Mouse (Mus musculus) forebrain, embryonic 10.5 days (tissue): ENCODE results near the gene Zdhhc23. TPM values are rescaled to one million over a fixed set of nuclear protein-coding genes. Genes with fewer than 3 reads are reported as not detected.

ENCODE experiments used
- DNase-seq: peaks from one replicate; pipeline ENCODE4 v3.0.0-alpha.2; 2017; ENCODE audit warnings: low spot score; ENCODE audit errors: extremely low spot score
- H3K27ac ChIP-seq: fragments of 300-500 bp; sonication (generic); 2 replicates; pipeline ENCODE4 v1.5.1; 2016; ENCODE audit warnings: mild to moderate bottlenecking
- H3K27me3 ChIP-seq: fragments of 300-500 bp; sonication (generic); 2 replicates; pipeline ENCODE4 v1.6.1; 2016; ENCODE audit warnings: mild to moderate bottlenecking; ENCODE audit not compliant: poor library complexity, severe bottlenecking
- H3K36me3 ChIP-seq: fragments of 300-500 bp; sonication (generic); replicated peaks from 2 replicates; pipeline ENCODE4 v1.6.1; 2016; ENCODE audit warnings: mild to moderate bottlenecking, moderate library complexity
- H3K4me1 ChIP-seq: fragments of 300-500 bp; sonication (generic); 2 replicates; pipeline ENCODE4 v1.6.1; 2016
- H3K4me3 ChIP-seq: fragments of 300-500 bp; sonication (generic); 2 replicates; pipeline ENCODE4 v1.5.1; 2016; ENCODE audit warnings: mild to moderate bottlenecking, moderate library complexity
- H3K9me3 ChIP-seq: fragments of 300-500 bp; sonication (generic); 2 replicates; pipeline ENCODE4 v1.6.1; 2016; ENCODE audit warnings: mild to moderate bottlenecking, moderate library complexity
- WGBS: fragments of 180-500 bp; shearing (Covaris S2); methylation state at CpG from one replicate; pipeline ENCODE4 v1.1.7; 2016; 5-methylcytosine and 5-hydroxymethylcytosine counted together
- microRNA-seq: library from miRNA; unstranded; fragments of <30 nt; microRNA quantifications from one replicate; pipeline ENCODE4, GENCODE M21; 2017
- polyA plus RNA-seq: library from polyadenylated mRNA; unstranded; fragments of >200 nt; fragmentation: Nextera tagmentation; extraction: Ambion mirVana; gene quantifications from 2 replicates; pipeline ENCODE4 v1.2.1, GENCODE M21; 2016

The Zdhhc23 gene
- polyA plus RNA-seq, 1 experiment from 2014 or later, result 0.66 TPM

DNA sequence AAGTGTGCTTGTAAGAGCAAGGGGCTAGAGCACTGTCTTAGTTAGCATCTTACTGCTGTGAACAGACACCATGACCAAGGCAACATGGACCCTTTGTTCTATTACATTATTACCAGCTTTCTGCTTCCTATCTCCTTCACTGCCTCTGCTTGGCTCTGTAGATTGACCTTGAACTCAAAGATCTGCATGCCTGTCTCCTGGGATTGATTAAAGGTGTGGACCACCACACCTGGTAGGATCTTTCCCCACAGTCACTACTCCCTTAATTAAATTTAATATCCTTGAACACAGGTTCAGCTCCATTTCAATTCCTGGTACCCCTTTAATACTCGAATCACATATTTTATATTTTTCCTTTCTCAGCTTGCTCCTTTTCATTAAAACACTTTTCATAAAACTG lies 53.7 kb downstream of the Zdhhc23 start:
- Histone ChIP-seq H3K4me1 (0 out of 2 replicates have a peak, but pooled peaks cover 4% of the 10 kb centered on the region), H3K36me3 (no peaks in the 10 kb centered on the region), H3K9me3 (no peaks in the 10 kb centered on the region), H3K27me3 (no peaks in the 10 kb centered on the region), H3K27ac (no peak overlapping the region), H3K4me3 (no peak overlapping the region)
- DNase-seq, result no peak
- 85% methylated on average over 1 of the region's 1 CpGs for WGBS

DNA sequence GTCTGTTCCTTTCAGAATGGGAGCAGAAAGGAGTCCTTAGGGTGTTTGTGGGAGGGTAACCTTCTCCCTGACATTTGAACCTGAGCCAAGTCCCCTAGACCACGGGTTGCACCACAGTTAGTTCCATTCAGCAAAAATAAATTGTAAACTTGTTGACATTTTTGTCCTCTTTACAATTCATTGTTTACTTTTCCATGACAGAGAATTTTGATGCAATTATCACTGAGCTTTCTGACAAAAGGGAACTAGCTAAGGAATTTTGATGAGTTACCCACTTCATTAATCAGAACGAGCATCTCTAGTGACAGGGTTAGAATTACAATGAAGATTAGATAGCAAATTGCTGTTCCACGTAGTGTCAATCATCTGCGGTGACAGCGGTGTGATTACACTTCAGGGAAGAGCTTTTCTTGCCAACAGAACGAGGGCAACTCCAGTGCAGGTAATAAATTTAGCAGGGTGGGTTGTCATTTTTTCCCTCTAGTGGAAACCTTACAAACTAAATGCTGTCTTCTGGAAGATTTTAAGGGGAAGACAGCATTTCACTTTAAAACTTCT lies 54.5 kb downstream of the Zdhhc23 start:
- Histone ChIP-seq H3K9me3 (no peaks in the 10 kb centered on the region), H3K4me1 (0 out of 2 replicates have a peak, but pooled peaks cover 4% of the 10 kb centered on the region), H3K36me3 (no peaks in the 10 kb centered on the region), H3K27me3 (no peaks in the 10 kb centered on the region), H3K4me3 (no peak overlapping the region), H3K27ac (no peak overlapping the region)
- no peak for DNase-seq
- WGBS, result 78% methylated on average over 6 of the region's 6 CpGs

GRCm38 (mm10) chr16:43922630-43923029 lies 57.0 kb downstream of the Zdhhc23 start:
- H3K27ac ChIP-seq, result no peak overlapping the region
- WGBS, result 65% methylated on average over 3 of the region's 3 CpGs
- H3K27me3 ChIP-seq, result no peaks in the 10 kb centered on the region
- H3K9me3 ChIP-seq, result no peaks in the 10 kb centered on the region
- no peak overlapping the region for H3K4me3 ChIP-seq
- H3K36me3 ChIP-seq, result peaks cover 6% of the 10 kb centered on the region; the same call in 1 of the 2 replicates
- H3K4me1 ChIP-seq, result 0 out of 2 replicates have a peak, but pooled peaks cover 4% of the 10 kb centered on the region
- no peak for DNase-seq

DNA sequence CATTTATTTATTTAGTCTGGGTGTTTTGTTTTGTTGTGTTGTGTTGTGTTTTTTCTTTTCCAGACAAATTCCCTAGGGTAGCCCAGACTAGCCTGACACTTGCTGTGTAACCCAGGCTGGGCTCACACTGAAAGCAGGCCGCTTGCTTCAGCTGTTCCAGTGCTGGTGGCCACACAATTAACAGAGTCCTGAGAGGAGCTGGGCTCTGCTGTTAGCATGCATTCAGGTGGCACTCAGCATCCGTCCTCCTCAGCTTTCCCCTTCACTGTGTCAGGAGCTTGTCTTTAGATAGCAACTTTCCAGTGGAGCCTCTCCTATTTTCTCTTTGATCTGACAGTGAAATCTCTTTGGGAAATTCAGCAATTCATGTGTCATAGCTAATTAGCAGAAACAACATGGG lies 57.6 kb downstream of the Zdhhc23 start:
- Histone ChIP-seq H3K9me3 (no peaks in the 10 kb centered on the region), H3K27ac (no peak overlapping the region), H3K27me3 (no peaks in the 10 kb centered on the region), H3K36me3 (peaks cover 6% of the 10 kb centered on the region; the same call in 1 of the 2 replicates), H3K4me1 (0 out of 2 replicates have a peak, but pooled peaks cover 4% of the 10 kb centered on the region), H3K4me3 (no peak overlapping the region)
- no peak for DNase-seq
- WGBS, result 72% methylated on average over 2 of the region's 2 CpGs

DNA sequence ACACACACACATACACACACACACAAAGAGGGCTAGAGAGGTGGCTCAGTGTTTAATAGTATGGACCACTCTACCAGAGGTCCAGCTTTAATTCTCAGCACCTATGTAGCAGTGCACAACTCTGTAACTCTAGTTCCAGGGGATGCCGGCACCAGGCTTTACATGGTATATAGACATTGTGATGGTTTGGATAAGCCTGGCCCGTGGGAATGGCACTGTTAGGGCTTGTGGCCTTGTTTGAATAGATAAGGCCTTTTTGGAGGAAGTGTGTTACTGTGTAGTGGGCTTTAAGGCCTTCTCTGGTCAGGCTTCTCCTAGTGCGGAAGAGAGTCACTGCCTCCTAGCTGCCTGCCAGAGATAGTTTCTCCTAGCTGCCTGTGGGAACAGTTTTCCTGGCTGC lies 60.7 kb downstream of the Zdhhc23 start:
- 0 out of 2 replicates have a peak, but pooled peaks cover 4% of the 10 kb centered on the region for H3K4me1 ChIP-seq
- no peaks in the 10 kb centered on the region for H3K27me3 ChIP-seq
- no peak for DNase-seq
- 87% methylated on average over 3 of the region's 3 CpGs for WGBS
- H3K27ac ChIP-seq, result no peak overlapping the region
- no peaks in the 10 kb centered on the region for H3K9me3 ChIP-seq
- no peak overlapping the region for H3K4me3 ChIP-seq
- peaks cover 12% of the 10 kb centered on the region; the same call in 1 of the 2 replicates for H3K36me3 ChIP-seq

Small RNAs within 50 kb of the gene (microRNA-seq; reads per million reads assigned to microRNA genes)
- gene Mir3470b, result not detected

Other genes starting within 250 kb of the Zdhhc23 start
- not detected in 2 replicates for gene Drd3, start 225.8 kb downstream of the Zdhhc23 start, polyA plus RNA-seq
- 17.0 and 18.0 TPM in 2 replicates for gene Ccdc191, start 90.0 kb downstream of the Zdhhc23 start, polyA plus RNA-seq
- 33.9 and 38.1 TPM in 2 replicates for gene Qtrt2, start 53.0 kb downstream of the Zdhhc23 start, polyA plus RNA-seq
- gene Gramd1c, start 83.6 kb upstream of the Zdhhc23 start, polyA plus RNA-seq, result 1.7 and 2.5 TPM in 2 replicates
- 39.2 and 42.0 TPM in 2 replicates for gene Atp6v1a, start 159.9 kb upstream of the Zdhhc23 start, polyA plus RNA-seq
- gene Naa50, start 160.0 kb upstream of the Zdhhc23 start, polyA plus RNA-seq, result 151 and 159 TPM in 2 replicates
- 2.4 and 2.8 TPM in 2 replicates for gene Usf3, start 193.5 kb upstream of the Zdhhc23 start, polyA plus RNA-seq